Mouse (Mus musculus) myocyte (in vitro differentiated cells): ENCODE data around the gene Gramd1a.

Source experiments
- CEBPB ChIP-seq: IDR thresholded peaks from 2 replicates; pipeline ENCODE4 v1.6.1; 2011; ENCODE audit warnings: mild to moderate bottlenecking, moderate library complexity; ENCODE audit not compliant: poor library complexity, insufficient read depth, severe bottlenecking
- MAX ChIP-seq: IDR thresholded peaks from one replicate; pipeline ENCODE4 v1.6.1; 2011; ENCODE audit warnings: low read depth, mild to moderate bottlenecking, control low read depth
- MYOD1 ChIP-seq, 3 experiments: IDR thresholded peaks; one replicate each; pipeline ENCODE4 v1.6.1; 2011; ENCODE audit warnings: control low read depth in 2 of 3, low read depth in 2 of 3, mild to moderate bottlenecking in 2 of 3, moderate library complexity in 1 of 3; ENCODE audit not compliant: insufficient read length in 2 of 3, control insufficient read depth in 1 of 3
- MYOG ChIP-seq, 3 experiments: IDR thresholded peaks; one replicate each; pipeline ENCODE4 v1.6.1; 2011; ENCODE audit warnings: control low read depth in 2 of 3, low read depth in 2 of 3, mild to moderate bottlenecking in 2 of 3; ENCODE audit not compliant: insufficient read length in 2 of 3, control insufficient read depth in 1 of 3, insufficient read depth in 1 of 3
- POLR2A ChIP-seq: IDR thresholded peaks from one replicate; pipeline ENCODE4 v1.6.1; 2011; ENCODE audit warnings: low read depth, mild to moderate bottlenecking, control low read depth, moderate library complexity; ENCODE audit not compliant: insufficient read length
- TCF12 ChIP-seq: IDR thresholded peaks from one replicate; pipeline ENCODE4 v1.6.1; 2011; ENCODE audit warnings: mild to moderate bottlenecking, control low read depth; ENCODE audit not compliant: poor library complexity, insufficient read depth, severe bottlenecking
- TCF3 ChIP-seq: IDR thresholded peaks from one replicate; pipeline ENCODE4 v1.6.1; 2011; ENCODE audit warnings: low read depth, control low read depth; ENCODE audit not compliant: insufficient read length
- USF1 ChIP-seq: IDR thresholded peaks from one replicate; pipeline ENCODE4 v1.6.1; 2011; ENCODE audit warnings: low read depth, mild to moderate bottlenecking, control low read depth, moderate library complexity

DNA sequence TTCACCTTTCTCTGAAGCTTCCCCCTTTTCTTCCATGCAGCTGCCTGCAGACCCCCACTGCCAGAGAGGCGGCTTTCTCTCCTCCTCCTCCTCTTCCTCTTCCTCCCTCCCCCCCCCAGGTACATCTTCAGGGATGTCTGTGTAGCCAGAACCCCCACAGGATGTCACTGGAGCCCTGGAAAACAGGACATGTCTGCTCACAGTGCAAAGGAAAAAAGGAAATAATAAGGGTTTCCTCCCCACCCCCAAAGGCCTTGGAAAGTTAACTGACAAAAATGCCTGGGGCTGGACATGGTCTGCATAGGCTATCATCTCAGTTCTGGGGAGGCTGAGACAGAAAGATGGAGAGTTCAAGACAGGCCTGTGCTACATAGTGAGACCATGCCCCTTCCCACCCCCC is 74.6 kb downstream of the Gramd1a start:
- TF ChIP-seq TCF12 (no peak), POLR2A (no peak), MAX (no peak), MYOD1 (IDR thresholded peaks at IDR 0.05; ENCODE audit: control insufficient read depth in 1 of 3, insufficient read length in 2 of 3, low read depth in 2 of 3) (no peak), CEBPB (no peak), TCF3 (no peak), MYOG (IDR thresholded peaks at IDR 0.05; ENCODE audit: control insufficient read depth in 1 of 3, insufficient read depth in 1 of 3, insufficient read length in 2 of 3, low read depth in 2 of 3) (no peak), USF1 (no peak)
